Mouse (Mus musculus) lung, postnatal 14 days (tissue): ENCODE data around the gene Stx1b.

ENCODE experiments used
- DNase-seq: peaks from one replicate; pipeline ENCODE4 v3.0.0; 2021

Gene Stx1b

DNA sequence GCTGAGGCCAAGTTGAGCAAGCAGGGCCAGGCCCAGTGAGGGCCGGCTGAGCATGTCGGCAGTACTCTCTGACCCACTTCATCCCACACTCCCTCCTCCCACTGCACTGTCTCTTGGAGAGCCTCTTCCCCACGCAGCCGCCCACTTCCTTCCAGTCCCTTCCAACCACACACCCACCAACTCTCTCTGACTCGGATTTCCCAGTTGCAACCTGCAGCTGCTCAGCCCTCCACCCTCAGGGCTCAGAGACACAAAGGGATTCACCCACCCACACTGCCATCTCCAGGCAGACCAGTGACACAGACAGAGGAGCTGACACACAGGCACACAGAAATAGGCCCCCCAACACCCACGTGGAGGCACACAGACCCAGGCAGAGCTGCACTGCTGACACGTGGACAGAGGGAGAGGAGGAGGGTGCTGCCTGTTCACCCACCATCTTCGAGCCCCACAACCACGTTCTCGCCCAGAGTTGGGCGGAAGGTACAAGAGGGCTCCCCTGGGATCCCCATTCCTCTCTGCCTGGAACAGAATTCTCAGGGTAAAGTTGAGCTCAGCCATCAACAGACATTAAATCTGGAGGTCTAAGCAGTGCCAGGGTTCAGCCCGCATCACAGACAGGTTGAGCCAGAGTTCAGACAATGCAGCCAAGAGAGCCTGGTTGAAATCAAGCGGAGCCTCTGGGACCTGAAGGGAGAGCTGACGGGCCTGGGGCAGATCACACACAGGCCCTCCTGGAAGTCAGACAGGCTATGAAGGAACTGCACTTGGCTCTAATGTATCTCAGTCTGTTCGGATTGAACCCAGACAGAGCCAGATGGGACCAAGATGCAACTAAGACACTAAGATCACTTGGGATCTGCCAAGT, 8.2 kb downstream of the Stx1b start:
- peak; percentile 56 for DNase-seq

DNA sequence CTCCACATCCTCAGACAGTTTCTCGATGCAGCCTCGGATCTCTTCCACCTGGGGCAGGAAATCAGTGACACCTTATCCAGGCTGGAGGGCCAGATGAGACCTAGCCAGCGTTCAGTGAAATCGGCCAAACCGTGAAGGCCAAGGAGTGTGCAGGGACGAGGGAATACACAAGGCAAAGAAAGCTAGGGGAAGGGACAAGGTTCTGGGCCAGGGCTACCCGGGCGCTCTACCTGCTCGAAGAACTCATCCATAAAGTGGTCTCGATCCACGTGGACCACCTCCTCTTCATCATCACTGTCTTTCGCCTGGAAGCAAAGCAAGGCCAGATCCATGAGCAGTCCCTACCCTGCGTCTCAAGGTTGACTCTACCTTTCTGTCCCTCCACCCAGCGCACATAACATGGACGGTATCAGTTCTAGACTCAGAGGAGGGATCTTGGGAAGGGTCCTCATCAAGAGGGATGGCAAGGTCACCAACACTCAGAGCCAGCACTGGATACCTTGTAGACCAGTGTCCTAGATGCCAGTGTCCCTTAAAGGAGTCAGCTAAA, 9.2 kb downstream of the Stx1b start:
- no peak for DNase-seq

DNA sequence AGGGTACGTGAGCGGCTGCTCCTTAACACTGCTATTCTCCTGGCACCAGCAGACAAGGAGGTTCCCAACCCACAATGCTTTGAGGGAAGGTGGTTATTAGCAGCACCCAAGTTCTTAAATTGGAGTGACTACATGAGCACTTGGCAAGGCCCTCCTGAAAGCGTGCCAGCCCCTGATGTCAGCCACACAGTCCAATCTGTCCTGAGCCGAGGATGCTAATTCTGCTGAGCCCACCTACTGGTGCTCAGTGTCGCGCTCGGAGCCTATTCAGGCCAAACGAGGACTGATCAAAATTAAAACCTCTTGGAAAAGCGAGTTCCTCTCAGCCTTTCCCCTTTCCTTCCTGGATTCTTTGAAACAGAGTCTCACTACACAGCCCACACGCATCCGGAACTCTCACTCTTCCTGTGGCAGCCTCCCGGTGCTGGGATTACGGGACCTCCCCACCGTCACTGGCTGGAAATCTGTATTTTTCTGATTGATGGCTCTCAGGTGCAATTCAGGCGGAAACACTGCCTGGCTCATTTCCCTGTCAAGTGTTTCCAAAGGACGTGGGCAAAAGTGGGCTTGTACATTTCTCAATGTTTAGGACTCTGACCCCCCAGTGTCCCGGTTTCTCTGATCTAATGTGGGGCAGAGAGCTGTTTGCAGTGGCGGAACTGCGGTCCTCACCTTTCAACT, 10.0 kb downstream of the Stx1b start:
- peak; percentile 48 for DNase-seq

DNA sequence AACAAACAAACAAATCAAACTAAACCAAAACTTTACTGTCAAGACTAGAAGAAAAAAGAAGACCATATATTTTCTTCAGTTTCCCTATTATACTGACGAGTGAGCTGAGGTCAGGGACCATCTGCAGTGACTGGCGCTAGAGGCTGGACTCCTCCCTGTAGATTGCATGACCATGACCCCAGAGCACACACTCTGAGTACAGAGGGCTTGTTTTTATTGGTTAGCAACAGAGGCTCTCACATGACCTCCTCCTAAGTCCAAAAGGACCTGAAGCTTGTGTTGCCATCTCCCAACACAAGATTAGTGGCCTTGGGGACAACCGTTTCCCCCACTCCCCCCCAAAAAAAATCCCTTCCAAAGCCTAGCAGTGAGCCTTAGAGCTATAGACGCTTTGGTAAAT, 10.5 kb downstream of the Stx1b start:
- no peak for DNase-seq

DNA sequence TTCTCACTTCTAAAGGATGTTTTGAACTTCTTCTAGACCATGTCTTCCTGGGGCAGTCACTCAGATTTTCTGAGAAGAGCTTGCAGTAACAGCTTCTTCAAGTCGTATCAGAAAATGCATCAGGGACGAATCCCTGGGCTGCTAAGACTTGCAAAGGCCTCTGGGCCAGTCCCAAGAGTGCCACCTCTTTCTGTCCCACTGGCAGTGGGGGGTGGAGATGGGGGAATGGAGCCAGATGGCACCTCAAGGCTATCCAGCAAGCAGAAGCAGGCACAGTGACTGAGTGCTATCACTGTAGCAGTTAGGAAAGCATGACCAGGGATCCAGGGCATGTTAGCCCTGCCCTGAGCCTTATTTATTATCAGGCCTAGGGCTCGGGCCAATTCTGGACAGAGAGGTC, 12.1 kb downstream of the Stx1b start:
- no peak for DNase-seq

DNA sequence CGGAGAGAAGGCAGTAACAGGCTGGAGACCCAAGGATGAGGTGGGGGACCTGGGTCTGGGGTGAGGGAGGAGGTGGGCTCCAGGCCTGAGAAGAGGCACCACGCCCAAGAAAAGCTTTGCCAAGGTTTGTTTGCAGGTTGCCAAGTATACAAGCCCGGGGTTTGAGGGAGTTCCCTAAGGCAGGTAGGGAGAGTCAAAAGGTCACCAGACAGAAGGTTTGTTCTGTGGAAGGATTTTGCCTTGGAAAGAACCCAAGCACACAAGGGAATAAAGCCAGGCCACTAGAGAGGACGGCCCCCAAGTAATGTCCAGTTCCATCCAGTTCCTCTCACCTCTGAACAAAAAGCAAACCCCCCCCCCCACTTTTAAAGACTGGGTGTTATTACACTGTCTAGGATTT, 13.1 kb downstream of the Stx1b start:
- DNase-seq, result no peak

DNA sequence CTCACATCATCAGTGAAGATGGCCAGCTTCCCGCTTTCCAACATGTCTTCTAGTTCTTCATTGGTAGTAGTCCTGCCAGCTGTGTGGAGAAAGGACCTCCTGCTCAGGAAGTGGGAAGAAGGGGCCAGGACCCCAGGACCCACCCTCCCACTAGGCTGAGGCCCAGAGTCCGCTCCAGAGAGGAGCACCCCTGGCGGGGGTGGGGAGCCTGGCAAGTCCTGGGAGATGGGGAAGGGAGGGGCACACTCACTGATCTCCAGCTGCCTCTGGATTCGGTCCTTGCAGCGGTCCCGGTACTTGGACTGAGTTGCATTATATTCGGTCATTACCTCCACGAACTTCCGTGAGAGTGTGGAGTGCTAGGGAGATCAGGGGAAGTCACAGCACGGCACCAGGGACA, 13.7 kb downstream of the Stx1b start:
- no peak for DNase-seq

DNA sequence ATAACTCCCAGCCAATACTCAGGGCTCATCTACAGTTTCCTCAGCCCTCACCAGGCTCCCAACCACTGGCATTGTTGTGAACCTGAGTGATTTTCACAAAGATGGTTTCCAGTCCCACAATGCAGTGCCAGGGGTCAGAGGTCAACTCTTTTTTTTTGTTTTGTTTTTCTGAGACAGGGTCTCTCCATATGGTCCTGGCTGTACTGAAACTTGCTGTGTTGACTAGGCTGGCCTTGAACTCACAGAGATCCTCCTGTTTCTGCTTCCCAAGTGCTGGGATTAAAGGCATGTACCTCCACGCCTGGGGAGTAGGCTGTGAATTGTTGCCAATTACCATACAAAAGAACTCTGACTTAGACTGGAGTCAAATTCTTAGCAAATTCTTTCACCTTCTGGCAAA, 14.5 kb downstream of the Stx1b start:
- no peak for DNase-seq

DNA sequence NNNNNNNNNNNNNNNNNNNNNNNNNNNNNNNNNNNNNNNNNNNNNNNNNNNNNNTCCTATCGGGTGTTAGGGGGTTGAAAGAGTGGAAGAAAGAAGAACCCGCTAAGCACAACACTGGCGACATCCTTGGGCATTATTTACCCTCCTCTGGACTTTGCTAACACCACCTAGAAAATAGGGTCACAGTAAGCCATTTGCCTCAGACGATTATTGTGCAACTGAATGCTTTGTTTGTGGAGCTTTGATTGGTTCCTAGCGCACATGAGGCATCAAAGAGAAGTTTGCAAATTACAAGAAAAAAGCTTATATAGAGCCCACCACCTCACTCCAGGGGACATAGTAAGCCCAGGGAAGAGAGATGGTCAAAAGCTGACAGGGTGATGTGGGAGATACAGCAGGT, 15.5 kb downstream of the Stx1b start:
- no peak for DNase-seq

DNA sequence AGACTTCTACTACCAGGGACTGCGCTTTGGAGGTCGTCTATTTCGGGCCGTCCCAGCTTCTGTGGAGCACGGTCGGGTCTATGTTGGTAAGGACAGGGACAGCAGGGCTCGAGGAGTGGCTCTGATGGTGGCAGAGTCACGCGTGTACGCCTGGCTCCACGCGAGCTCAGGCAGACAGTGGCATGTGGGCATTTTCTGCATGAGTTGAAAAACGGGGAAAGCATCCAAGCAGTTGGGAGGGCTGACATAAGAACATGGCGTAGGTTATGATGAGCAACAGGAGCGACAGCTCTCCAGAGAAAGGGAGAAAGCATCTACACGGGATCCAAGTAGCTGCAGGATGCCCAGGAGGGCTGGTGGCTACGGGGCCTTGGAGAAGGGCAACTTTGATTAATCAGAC, 22.0 kb downstream of the Stx1b start:
- no peak for DNase-seq

DNA sequence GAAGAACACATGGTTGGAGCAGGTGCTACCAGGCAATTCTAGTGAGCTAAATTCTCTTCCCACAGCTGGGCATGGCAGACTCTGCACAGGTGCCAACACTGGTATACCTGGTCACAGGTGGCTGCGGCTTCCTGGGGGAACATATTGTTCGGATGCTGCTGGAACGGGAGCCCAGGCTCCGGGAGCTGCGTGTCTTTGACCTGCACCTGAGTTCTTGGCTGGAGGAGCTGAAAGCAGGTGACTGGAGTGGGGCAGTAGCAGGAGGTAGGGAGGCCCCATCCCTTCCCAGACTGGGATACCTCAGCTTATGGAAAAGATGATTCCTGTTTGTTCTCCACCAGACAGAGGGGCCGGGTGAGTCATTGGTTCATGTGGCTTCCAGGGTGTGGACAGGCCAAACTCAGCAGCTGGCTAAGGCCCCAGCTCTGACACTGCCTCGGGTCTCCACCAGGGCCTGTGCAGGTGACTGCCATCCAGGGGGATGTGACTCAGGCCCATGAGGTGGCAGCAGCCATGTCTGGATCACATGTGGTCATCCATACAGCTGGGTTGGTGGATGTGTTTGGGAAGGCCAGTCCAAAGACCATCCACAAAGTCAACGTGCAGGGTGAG, 23.2 kb downstream of the Stx1b start:
- no peak for DNase-seq

DNA sequence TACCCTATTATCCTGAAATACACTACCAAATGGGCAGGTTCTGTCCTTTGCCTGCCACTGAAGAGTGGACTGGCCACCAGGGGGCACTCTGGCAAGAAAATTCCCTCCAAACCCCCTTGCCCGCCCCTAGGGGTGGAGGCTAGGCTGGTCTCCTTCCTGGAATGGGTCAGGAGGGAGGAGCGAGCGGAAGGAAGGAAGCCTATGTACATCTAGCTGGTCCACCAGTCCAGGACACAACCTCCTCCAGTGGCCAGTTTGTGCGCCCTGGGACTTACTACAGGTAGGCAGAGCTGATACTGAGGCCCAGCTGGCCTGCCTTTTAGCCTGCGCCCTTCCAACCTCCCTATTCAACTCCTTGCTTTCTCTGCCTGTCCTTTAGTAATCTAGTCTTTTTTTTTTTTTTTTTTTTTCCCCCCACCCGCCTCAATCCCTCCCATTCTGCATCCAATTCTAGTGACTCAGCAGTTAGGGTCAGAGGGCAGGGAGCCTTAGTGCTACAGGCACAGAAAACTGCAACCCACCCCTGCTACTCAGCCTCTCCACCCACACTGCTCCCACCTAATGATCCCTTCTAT, 23.8 kb downstream of the Stx1b start, which contains the start of gene Hsd3b7:
Hsd3b7 (plus strand) TSS at position 170 of the 575 bp plus-strand sequence.
- peak; percentile 97 for DNase-seq

DNA sequence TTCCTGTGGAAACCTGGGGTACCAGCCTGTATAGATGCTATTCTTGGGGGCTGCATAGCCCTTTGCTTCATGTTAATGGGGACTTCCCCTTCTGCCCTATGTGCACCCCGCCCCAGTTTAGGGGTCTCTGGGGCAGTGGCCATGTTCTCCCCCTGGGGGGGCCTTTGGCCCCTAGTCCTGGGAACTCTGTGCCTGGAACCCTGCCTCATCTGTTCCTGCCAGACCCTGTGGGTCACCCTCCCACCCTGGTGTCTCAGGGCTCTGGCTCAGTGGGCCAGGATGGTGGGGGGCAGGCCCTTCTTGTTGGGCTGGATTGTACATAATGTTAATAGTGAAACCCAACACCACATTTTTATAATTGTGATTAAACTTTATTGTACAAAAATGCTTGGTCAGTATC, 24.6 kb downstream of the Stx1b start:
- no peak for DNase-seq

DNA sequence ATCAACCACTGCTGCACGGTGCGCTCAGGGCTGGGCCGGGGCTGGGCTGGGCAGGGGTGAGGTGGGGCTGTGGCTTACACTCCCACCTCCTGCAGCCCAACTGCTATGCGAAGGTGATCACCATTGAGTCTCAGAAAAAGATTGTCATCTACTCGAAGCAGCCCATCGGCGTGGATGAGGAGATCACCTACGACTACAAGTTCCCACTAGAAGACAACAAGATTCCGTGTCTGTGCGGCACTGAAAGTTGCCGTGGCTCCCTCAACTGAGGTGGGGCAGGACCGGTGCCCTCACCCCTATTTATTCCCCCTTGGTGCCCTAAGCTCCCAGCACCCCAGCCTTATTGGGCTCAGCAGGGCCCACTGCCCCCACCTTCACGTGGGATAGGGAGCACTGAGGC, 25.1 kb downstream of the Stx1b start:
- no peak for DNase-seq

DNA sequence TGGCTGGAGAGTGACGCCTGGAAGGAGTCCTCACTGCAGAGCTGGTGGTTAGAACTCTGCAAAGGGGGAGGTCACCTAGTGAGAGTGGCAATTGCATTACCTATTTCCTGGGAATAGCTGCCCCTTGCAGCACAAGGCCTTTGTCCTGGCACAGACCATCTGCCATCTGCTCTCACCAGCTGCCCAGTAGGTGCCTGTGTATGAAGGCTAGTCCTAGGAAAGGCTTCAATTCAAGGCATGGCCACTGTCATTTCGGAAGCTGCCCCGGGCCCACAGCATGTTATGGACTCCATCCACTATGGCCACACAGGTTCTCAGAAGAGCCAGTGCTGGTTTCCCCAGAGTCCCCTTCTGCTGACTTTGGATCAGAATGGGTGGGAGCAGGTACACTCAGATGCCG, 25.8 kb downstream of the Stx1b start:
- DNase-seq, result no peak

DNA sequence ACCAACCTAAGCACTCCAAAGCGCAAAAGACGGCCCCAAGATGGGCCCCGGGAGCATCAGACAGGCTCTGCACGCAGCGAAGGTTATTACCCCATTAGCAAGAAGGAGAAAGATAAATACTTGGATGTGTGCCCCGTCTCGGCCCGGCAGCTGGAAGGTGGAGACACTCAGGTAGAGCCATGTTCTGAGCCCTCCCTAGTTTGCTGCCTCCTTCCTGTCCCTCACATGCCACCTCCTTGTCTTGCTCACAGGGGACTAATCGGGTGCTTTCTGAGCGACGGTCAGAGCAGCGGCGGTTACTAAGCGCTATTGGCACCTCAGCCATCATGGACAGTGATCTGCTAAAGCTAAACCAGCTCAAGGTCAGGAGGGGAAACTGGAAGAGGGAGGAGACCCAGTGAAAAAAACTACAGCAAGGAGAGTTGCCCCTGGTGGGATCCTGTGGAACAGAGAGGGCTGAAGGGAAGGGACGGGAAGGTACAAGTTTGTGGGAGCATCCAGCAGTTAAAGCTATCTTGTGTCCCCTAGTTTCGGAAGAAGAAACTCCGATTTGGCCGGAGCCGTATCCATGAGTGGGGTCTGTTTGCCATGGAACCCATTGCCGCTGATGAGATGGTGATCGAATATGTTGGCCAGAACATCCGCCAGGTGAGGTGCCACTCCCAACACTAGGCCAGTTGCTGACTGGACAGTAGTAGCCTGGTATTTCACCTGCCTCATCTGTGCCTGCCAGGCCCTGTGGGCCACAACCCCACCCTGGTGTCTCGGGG, 27.1 kb downstream of the Stx1b start:
- no peak for DNase-seq

DNA sequence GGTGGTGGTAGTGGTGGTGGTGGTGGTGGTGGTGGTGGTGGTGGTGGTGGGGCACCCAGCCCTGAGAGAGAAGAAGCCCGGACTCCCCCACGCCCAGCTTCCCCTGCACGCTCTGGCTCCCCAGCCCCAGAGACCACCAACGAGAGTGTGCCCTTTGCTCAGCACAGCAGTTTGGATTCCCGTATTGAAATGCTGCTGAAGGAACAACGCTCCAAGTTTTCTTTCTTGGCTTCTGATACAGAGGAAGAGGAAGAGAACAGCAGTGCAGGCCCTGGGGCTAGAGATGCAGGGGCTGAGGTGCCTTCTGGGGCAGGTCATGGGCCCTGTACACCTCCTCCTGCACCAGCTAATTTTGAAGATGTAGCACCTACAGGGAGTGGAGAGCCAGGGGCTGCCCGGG, 39.0 kb downstream of the Stx1b start, which contains the start of gene Gm49388:
Gm49388 (plus strand) TSS at position 301 of the 400 bp plus-strand sequence.
- DNase-seq, result no peak

DNA sequence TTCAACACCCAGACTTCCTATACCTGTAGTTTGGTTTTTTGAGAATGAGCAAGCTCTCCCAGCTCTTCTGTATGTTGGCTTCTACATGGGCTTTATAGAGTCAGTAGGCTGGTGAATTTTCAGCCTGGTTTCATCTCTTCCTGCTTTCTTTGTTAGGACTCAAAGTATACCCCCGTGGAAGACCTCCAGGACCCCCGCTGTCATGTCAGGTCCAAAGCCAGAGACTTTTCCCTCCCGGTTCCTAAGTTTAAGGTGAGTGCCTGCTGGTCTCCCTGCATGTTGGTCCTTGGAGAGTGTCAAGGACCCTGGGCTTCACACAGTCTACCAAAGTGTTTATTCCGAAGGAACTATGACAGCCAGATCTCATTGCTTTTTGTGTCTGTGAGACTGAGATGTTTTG, 46.0 kb downstream of the Stx1b start:
- DNase-seq, result no peak

DNA sequence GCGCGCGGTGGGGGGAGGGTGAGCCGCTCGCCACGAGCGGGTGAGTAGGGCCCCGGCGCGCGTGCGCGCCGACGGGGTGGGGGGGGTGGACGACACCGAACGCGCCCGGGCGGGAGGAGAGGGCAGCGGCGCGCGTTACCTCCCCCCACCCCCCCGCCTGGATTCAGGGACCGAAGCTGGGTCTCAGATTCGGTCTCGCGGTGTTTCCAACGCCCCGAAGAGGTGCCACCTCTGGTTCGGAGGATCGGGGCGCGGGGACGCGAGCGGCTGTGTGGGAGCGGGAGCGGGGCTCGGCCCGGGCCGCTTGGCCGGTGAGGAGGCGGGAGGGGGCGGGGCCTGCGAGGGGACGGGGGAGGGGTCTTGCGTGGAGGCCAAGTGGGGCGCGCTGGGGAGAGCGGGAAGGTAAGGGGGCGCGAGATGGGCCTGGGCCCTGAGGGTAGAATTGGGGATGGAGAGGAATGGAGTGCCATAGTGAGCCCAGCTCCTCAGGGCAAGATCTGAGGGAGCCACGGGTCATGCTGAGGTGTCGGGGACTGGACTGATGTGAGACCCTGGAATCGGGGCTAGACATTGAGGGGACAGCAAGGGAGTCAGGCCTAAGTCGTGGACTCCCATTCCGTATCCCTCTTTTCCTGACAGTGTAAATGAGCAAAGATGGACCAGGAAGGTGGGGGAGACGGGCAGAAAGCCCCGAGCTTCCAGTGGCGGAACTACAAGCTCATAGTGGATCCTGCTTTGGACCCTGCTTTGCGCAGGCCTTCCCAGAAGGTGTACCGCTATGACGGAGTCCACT, 46.7 kb downstream of the Stx1b start:
- peak; percentile 62 for DNase-seq

DNA sequence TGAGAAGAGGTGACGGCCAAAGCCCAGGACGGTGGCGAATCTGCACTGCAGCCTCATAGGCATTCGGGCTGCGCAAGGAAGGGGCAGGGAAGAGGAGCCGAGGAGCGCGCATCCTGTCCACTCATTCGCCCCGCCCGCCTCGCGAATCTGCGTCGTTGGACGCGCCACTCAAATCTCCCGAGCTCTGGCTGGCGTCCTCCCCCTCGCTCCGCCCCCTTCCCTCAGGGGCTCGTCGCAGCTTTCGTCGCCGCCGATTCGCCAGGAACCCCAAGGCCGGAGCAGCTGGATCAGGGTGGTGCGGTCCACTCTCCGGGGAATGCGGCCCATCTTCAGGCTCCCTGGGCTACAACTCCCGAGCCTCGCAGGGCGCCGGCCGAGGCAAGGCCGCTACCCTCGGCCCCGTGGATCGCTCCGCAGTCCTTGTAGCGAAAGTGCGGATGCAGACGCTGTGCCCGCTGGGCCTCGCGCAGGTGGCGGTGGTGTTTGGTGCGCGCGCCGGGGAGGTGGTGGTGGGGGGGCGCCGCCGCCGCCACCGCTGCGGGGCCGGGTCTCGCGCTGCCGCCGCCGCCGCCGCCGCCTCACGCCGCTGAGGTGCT, 47.4 kb downstream of the Stx1b start:
- DNase-seq, result peak; percentile 97

DNA sequence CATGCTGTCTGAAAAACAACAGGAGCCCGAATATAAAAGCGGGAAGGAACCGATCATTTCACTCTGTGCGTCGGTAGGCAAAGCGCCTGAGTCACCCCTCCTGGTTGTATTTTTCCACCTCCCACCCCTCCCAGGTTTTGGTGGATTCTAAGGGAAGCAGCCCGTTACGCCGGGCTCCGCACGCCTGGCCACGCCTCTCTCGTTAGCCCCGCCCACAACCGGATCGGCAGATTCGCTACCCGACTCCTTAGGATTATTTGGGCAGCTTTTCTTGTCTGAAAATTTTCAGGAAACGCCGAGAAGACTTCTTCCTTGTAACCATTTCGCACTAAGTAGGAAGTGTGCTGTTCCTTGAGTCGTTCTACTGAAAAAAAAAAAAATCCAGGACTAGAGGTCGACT, 47.9 kb downstream of the Stx1b start, which contains the start of gene Setd1a:
Setd1a (plus strand) TSS at position 245 of the 400 bp plus-strand sequence.
- DNase-seq, result peak; percentile 94
